Comparison of ENCODE assay signal across 10 mouse cellular contexts in the genomic region with DNA sequence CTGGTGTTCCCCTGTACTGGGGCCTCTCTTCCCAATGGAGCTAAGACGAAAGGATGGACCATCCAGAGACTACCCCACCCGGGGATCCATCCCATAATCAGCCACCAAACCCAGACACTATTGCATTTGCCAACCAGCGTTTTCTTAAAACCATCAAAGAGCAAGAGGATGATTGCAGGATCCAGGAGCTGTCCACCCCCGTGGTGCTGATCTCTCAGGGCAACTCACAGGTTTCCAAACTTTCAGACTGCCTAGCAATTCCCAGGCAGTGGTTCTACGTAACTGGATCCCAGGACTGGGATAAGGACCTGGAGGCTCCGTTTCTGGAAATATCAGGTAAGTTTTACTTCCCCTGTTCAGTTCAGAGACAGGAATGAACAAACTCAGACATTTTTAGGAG. TPM values are rescaled to one million over a fixed set of nuclear protein-coding genes. Genes with fewer than 3 reads are reported as not detected.
DNase-seq lines count a peak whose midpoint lies in the region; ATAC-seq lines count a peak whose summit lies in the region.
"Had no signal": no experiment of that assay in that cellular context is flagged by ENCODE, and none has a peak within 500 bp of the region (broad histone marks: within the 10 kb centered on the region; RNA-seq: fewer than 3 reads in every experiment).

No protein-coding gene starts in this region.

- no peak for ATAC-seq in heart, embryonic 12.5 days (ENCODE audit: insufficient number of reproducible peaks, low FRiP score)

- 26% methylated on average over 6 of the region's 6 CpGs for WGBS in heart, embryonic 12.5 days

- H3K9me3 ChIP-seq in heart, embryonic 12.5 days (replicated peaks): no peaks in the 10 kb centered on the region
- H3K9me3 ChIP-seq: stomach, embryonic 15.5 days had no signal

- H3K27ac ChIP-seq in heart, embryonic 12.5 days (ENCODE audit: poor library complexity, severe bottlenecking): no peak overlapping the region
- H3K27ac ChIP-seq: stomach, embryonic 15.5 days had no signal

- peak; percentile 46 to 59 for DNase-seq in heart, postnatal 14 days
- peak; percentile 7 for DNase-seq in thymus, postnatal 14 days
- DNase-seq in thymus, postnatal 25 days: no peak
- DNase-seq in hindlimb bud, embryonic 11.5 days (ENCODE audit: extremely low spot score, low read depth, low spot score): peak; percentile 54
- peak; percentile 15 for DNase-seq in yolk sac, embryonic 10.5 days (ENCODE audit: low spot score)
- DNase-seq in spleen, adult 18-20 months: no peak
- DNase-seq in B cell, adult 2 months: no peak

- intact Hi-C loops in heart, postnatal 14 days (cut with DNase I): no loop called here

- H3K4me1 ChIP-seq in heart, embryonic 12.5 days (replicated peaks): no peaks in the 10 kb centered on the region
- H3K4me1 ChIP-seq: stomach, embryonic 15.5 days had no signal

- H3K36me3 ChIP-seq in heart, embryonic 12.5 days: no peaks in the 10 kb centered on the region
- H3K36me3 ChIP-seq: stomach, embryonic 15.5 days had no signal

- no peak overlapping the region for H3K4me3 ChIP-seq in heart, embryonic 12.5 days
- H3K4me3 ChIP-seq: stomach, embryonic 15.5 days had no signal

- H3K9ac ChIP-seq in heart, embryonic 12.5 days: no peak overlapping the region
- H3K9ac ChIP-seq: stomach, embryonic 15.5 days had no signal

- H3K27me3 ChIP-seq in heart, embryonic 12.5 days (replicated peaks): peaks cover 15% of the 10 kb centered on the region

- no peak overlapping the region for H3K4me2 ChIP-seq in heart, embryonic 12.5 days
- H3K4me2 ChIP-seq: stomach, embryonic 15.5 days had no signal

RNA-seq across cellular contexts. Expression of gene Gpr26, which starts 5.7 kb away (rescaled TPM):
- total RNA-seq in heart, postnatal 14 days (2021): not detected
- not detected in 2 replicates for polyA plus RNA-seq in heart, embryonic 12.5 days (2016; fragmentation: Nextera tagmentation; extraction: Ambion mirVana)
- polyA plus RNA-seq: heart, postnatal 0 days; stomach, embryonic 15.5 days had no signal

Comparison
In these comparisons a context has a peak if more than half of its experiments do, and no peak if none do; other contexts are left out.
1. DNase-seq: peak in heart, postnatal 14 days (2 of 2), thymus, postnatal 14 days (single experiment), hindlimb bud, embryonic 11.5 days (single experiment) and yolk sac, embryonic 10.5 days (single experiment); none in thymus, postnatal 25 days (single experiment), spleen, adult 18-20 months (0 of 2) and B cell, adult 2 months (0 of 2).